Mouse (Mus musculus) ES-Bruce4 (cell line): ENCODE measurements around the gene Lrsam1. TPM values are rescaled to one million over a fixed set of nuclear protein-coding genes. Genes with fewer than 3 reads are reported as not detected.

Experiments
- H3K27ac ChIP-seq: 2 replicates; pipeline ENCODE4 v1.5.1; 2012; ENCODE audit warnings: low read length, inconsistent platforms; ENCODE audit not compliant: insufficient read depth
- H3K27me3 ChIP-seq: 2 replicates; pipeline ENCODE4 v1.6.1; 2012; ENCODE audit warnings: mild to moderate bottlenecking, low read length, inconsistent platforms; ENCODE audit not compliant: control insufficient read depth, poor library complexity, insufficient read depth, severe bottlenecking
- H3K36me3 ChIP-seq: 2 replicates; pipeline ENCODE4 v1.6.1; 2012; ENCODE audit warnings: inconsistent platforms, mild to moderate bottlenecking, low read length, moderate library complexity; ENCODE audit not compliant: control insufficient read depth, poor library complexity, insufficient read depth, severe bottlenecking
- H3K4me1 ChIP-seq: one replicate; pipeline ENCODE4 v1.8.1; 2011; ENCODE audit warnings: low read length; ENCODE audit not compliant: control insufficient read depth, insufficient read depth
- H3K4me3 ChIP-seq: 2 replicates; pipeline ENCODE4 v1.5.1; 2011; ENCODE audit warnings: low read depth, mild to moderate bottlenecking, low read length
- H3K9ac ChIP-seq: 2 replicates; pipeline ENCODE4 v1.6.1; 2012; ENCODE audit warnings: low read depth, mild to moderate bottlenecking, inconsistent platforms; ENCODE audit not compliant: poor library complexity, severe bottlenecking
- H3K9me3 ChIP-seq: replicated peaks from 2 replicates; pipeline ENCODE4 v1.6.1; 2012; ENCODE audit warnings: mild to moderate bottlenecking, low read length, inconsistent platforms; ENCODE audit not compliant: control insufficient read depth, poor library complexity, insufficient read depth, severe bottlenecking
- CTCF ChIP-seq: IDR thresholded peaks from one replicate; pipeline ENCODE4 v1.8.1; 2011; ENCODE audit warnings: low read depth, low read length
- EP300 ChIP-seq: IDR thresholded peaks from 2 replicates; pipeline ENCODE4 v1.6.1; 2011; ENCODE audit warnings: low read depth, low read length; ENCODE audit not compliant: insufficient read depth
- POLR2A ChIP-seq: IDR thresholded peaks from one replicate; pipeline ENCODE4 v1.8.1; 2011; ENCODE audit warnings: low read length; ENCODE audit not compliant: insufficient read depth
- polyA plus RNA-seq: library from polyadenylated mRNA; stranded (reverse); fragments of >200 nt; gene quantifications from 2 replicates; pipeline ENCODE4 v1.2.4, GENCODE M21; 2011; ENCODE audit warnings: low read depth; ENCODE audit not compliant: missing spikeins, insufficient read depth, insufficient read length

Lrsam1 gene
- polyA plus RNA-seq, 1 experiment, result 14.7 TPM

DNA sequence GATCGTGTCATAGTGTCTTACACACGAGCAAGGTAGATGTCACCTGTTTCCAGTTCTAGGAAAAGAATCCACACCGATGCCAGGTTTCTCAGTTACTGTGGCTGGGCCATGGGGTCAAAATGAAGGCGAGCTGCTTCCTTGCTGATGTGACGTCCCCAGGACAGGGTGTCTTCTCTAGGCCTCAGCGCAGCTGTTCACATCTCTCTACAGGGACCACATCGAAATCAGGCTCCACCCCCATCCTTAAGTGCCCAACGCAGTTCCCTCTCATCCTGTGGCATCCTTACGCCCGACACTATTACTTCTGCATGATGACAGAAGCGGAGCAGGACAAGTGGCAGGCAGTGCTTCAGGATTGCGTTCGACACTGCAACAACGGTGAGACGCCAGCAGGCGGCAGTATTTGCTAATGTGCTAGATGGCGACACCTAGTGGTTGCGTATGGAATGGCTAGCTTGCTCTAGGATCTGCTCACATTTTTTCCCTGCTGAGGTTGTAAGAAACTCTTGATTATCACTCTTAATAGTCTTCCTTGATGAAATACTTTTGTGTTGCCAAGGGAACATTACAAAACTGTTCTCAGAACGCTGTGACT is 49.1 kb downstream of the Lrsam1 start:
- TF ChIP-seq CTCF, result peak; percentile 100
- no peak for TF ChIP-seq POLR2A
- no peaks in the 10 kb centered on the region for H3K9me3 ChIP-seq
- 0 out of 2 replicates have a peak overlapping the region, but pooled peaks have one; percentile 14 for H3K27ac ChIP-seq
- no peaks in the 10 kb centered on the region for H3K27me3 ChIP-seq
- peaks cover 15% of the 10 kb centered on the region for H3K4me1 ChIP-seq
- no peaks in the 10 kb centered on the region for H3K36me3 ChIP-seq
- H3K4me3 ChIP-seq, result no peak overlapping the region
- H3K9ac ChIP-seq, result no peak overlapping the region

DNA sequence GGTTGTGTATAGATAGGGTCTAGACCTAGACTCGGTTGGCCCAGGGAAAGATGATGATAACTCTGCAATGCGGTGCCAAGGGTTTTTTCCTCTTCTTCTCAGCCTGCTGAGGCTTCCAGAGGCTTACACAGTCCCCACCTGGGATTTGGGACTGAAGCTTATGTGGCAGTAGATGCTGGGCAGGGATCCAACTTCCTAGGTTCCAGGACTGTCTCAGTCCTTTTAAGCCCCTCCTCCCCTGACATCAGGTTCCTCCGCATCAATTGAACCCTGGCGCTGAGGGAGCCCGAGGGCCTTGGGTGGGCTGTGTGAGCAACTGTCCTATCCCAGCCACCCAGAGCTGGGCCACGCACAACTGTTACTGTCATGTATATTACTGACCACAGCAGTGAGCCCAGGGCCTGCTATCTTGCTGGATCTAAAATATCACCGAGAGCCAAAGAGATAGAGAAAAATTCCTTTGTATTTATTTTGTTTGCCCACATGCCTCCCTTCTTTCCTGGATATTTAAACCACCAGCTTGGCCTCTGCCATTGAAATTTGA is 49.7 kb downstream of the Lrsam1 start:
- H3K4me3 ChIP-seq, result no peak overlapping the region
- TF ChIP-seq POLR2A, result no peak
- TF ChIP-seq CTCF, result no peak
- no peak for TF ChIP-seq EP300
- H3K27me3 ChIP-seq, result no peaks in the 10 kb centered on the region
- no peaks in the 10 kb centered on the region for H3K9me3 ChIP-seq
- H3K27ac ChIP-seq, result 0 out of 2 replicates have a peak overlapping the region, but pooled peaks have one; percentile 14
- peaks cover 20% of the 10 kb centered on the region for H3K4me1 ChIP-seq
- H3K36me3 ChIP-seq, result no peaks in the 10 kb centered on the region
- H3K9ac ChIP-seq, result no peak overlapping the region

DNA sequence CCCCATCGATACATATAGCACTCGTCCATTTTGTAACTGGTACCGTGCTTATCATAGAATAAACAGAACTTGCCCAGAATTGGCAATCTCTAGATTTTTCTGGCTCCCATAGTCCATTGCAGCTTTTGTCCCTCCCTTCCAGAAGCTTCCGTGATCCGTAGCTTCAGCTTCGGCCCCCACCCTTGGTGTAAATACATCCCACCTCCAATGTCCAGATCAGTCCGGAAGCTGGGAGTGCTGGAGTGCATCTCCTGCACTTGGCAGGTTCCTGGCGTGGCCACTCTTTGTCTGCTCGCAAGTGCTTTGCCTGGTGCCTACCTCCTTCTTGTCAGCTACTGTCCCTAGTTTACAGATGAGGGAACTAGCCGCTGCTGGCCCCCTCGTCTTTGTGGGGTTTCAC is 52.6 kb downstream of the Lrsam1 start:
- no peaks in the 10 kb centered on the region for H3K36me3 ChIP-seq

DNA sequence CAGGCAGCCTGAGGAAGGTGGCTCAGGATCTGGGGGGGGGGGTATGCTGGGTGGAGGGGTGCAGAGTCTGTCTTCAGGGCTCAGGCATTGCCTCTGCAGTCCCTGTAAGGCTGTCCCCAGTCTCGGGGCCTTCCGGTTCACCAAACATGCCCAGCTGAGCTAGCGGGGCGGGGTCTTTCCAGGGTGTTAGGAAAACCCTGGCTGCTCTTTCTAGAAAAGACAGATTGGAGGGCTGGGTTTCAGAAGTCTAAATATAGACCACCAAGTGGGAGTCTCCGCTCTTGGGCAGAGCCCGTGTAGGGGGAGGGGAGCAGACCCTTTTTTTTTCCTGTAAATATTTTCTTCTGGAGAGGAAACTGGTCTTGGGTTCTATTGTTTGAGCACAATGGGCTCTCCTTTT is 53.1 kb downstream of the Lrsam1 start:
- Histone ChIP-seq H3K4me3 (no peak overlapping the region), H3K9ac (peak overlapping the region; percentile 24; the same call in 1 of the 2 replicates), H3K27ac (peak overlapping the region; percentile 81), H3K9me3 (no peaks in the 10 kb centered on the region), H3K4me1 (peaks cover 32% of the 10 kb centered on the region), H3K36me3 (no peaks in the 10 kb centered on the region), H3K27me3 (no peaks in the 10 kb centered on the region)
- peak; percentile 49 for TF ChIP-seq EP300
- no peak for TF ChIP-seq POLR2A

More for the DNA sequence above, 52.6 kb downstream of the Lrsam1 start:
- H3K9ac ChIP-seq, result no peak overlapping the region
- no peaks in the 10 kb centered on the region for H3K9me3 ChIP-seq
- peaks cover 30% of the 10 kb centered on the region for H3K4me1 ChIP-seq
- TF ChIP-seq CTCF (no peak), EP300 (no peak), POLR2A (no peak)
- H3K27me3 ChIP-seq, result no peaks in the 10 kb centered on the region
- peak overlapping the region; percentile 59 for H3K27ac ChIP-seq
- H3K4me3 ChIP-seq, result no peak overlapping the region

DNA sequence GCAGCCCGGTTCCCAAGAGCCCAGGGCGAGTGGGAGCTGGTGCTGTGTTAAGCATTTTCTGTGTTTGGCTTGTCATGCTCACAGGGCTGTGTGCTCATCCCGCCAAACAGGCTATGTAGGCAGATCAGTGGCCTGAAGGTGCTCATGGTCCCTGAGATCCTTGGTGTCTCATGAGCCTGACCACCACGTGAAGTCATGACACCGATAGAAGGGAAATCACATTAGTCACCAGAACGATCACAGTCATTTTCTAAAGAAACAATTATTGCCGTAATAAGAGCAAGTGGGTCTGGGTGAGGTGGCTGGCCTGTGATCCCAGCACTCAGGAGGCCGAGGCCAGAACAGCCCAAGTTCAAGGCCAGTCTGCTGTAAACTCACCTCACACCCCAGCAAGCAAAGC is 54.0 kb downstream of the Lrsam1 start:
- peak overlapping the region; percentile 24 for H3K9ac ChIP-seq
- no peaks in the 10 kb centered on the region for H3K9me3 ChIP-seq
- H3K4me3 ChIP-seq, result no peak overlapping the region
- TF ChIP-seq POLR2A, result no peak
- no peak for TF ChIP-seq CTCF
- TF ChIP-seq EP300, result no peak
- no peaks in the 10 kb centered on the region for H3K27me3 ChIP-seq
- peak overlapping the region; percentile 81 for H3K27ac ChIP-seq
- H3K36me3 ChIP-seq, result no peaks in the 10 kb centered on the region
- peaks cover 32% of the 10 kb centered on the region for H3K4me1 ChIP-seq

DNA sequence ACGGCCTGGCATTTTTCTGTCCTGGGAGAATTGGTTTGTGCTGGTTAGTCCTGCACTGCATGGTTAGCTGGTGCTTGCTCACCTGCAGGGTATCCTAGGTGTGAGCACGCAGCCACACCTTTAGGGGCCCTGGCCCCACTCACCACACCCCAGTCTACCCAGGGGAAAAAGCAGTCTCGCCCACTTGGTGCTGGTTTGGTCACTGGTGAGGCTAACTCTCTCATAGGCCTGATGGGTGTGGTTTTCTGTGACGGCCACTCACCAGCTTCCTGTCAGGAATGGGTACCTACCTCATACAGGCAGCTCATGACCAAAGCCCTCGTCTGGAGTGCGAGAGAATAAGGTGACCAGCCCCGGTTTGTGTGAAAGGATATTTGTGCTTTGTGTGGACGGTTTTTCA is 56.1 kb downstream of the Lrsam1 start:
- Histone ChIP-seq H3K36me3 (no peaks in the 10 kb centered on the region), H3K27me3 (no peaks in the 10 kb centered on the region), H3K27ac (no peak overlapping the region), H3K4me1 (peaks cover 41% of the 10 kb centered on the region), H3K9ac (no peak overlapping the region), H3K4me3 (no peak overlapping the region), H3K9me3 (no peaks in the 10 kb centered on the region)
- TF ChIP-seq CTCF, result no peak
- no peak for TF ChIP-seq POLR2A
- TF ChIP-seq EP300, result no peak
